Mouse (Mus musculus): ENCODE measurements around the gene Fndc3b.

GRCm38 (mm10) chr3:27758976-27759375 is 47.9 kb upstream of the Fndc3b start:
- TF ChIP-seq CTCF (IDR thresholded peaks at IDR 0.05; ENCODE audit: low read depth) (no peak), EP300 (IDR thresholded peaks at IDR 0.05; ENCODE audit: low read depth) (no peak)
